Mouse (Mus musculus): ENCODE measurements around the gene Tsn. TPM values are rescaled to one million over a fixed set of nuclear protein-coding genes. Genes with fewer than 3 reads are reported as not detected.

Gene Tsn
- polyA plus RNA-seq, 1 experiment from 2014 or later, result 436 TPM

Other genes with a start within 250 kb of the Tsn start
- gene Gm29106, start 135.2 kb downstream of the Tsn start, polyA plus RNA-seq (2014; fragmentation: Nextera tagmentation; extraction: Ambion mirVana), result 0.48 and 0.87 TPM in 2 replicates
- gene Nifk, start 10.1 kb upstream of the Tsn start, polyA plus RNA-seq (2014; fragmentation: Nextera tagmentation; extraction: Ambion mirVana), result 68.2 and 71.2 TPM in 2 replicates
- gene Clasp1, start 77.3 kb upstream of the Tsn start, polyA plus RNA-seq (2014; fragmentation: Nextera tagmentation; extraction: Ambion mirVana), result 115 and 130 TPM in 2 replicates

Data from hindbrain, embryonic 14.5 days (tissue).